Mouse (Mus musculus) kidney, postnatal 0 days (tissue): Measurements from ENCODE around the gene Kptn. TPM values are rescaled to one million over a fixed set of nuclear protein-coding genes. Genes with fewer than 3 reads are reported as not detected.

ENCODE experiments used
- ATAC-seq: fragments of 200-750 bp; cut with Nextera tagmentation; replicated peaks from 2 replicates; pipeline ENCODE4 v1.8.0; 2017; ENCODE audit warnings: low read depth, moderate number of reproducible peaks, moderate TSS enrichment, moderate library complexity; ENCODE audit not compliant: low FRiP score
- DNase-seq: peaks from one replicate; pipeline ENCODE4 v3.0.0-alpha.2; 2016; ENCODE audit warnings: low spot score
- H3K27ac ChIP-seq: fragments of 300-500 bp; sonication (generic); 2 replicates; pipeline ENCODE4 v1.5.1; 2014; ENCODE audit warnings: mild to moderate bottlenecking
- H3K27me3 ChIP-seq: fragments of 300-500 bp; sonication (generic); 2 replicates; pipeline ENCODE4 v1.6.1; 2014; ENCODE audit warnings: low read length, mixed read lengths; ENCODE audit not compliant: insufficient read depth
- H3K36me3 ChIP-seq: fragments of 300-500 bp; sonication (generic); 2 replicates; pipeline ENCODE4 v1.6.1; 2014; ENCODE audit warnings: low read length, mixed read lengths; ENCODE audit not compliant: insufficient read depth
- H3K4me1 ChIP-seq: fragments of 300-500 bp; sonication (generic); replicated peaks from 2 replicates; pipeline ENCODE4 v1.6.1; 2014; ENCODE audit warnings: antibody characterized with exemption, low read length, mixed read lengths; ENCODE audit not compliant: insufficient read depth
- H3K4me2 ChIP-seq: fragments of 300-500 bp; sonication (generic); 2 replicates; pipeline ENCODE4 v1.6.1; 2014; ENCODE audit warnings: mild to moderate bottlenecking, low read length, moderate library complexity, mixed read lengths
- H3K4me3 ChIP-seq: fragments of 300-500 bp; sonication (generic); replicated peaks from 2 replicates; pipeline ENCODE4 v1.5.1; 2014; ENCODE audit warnings: low read depth, low read length
- H3K9ac ChIP-seq: fragments of 300-500 bp; sonication (generic); 2 replicates; pipeline ENCODE4 v1.6.1; 2014; ENCODE audit warnings: low read depth, low read length
- H3K9me3 ChIP-seq: fragments of 300-500 bp; sonication (generic); replicated peaks from 2 replicates; pipeline ENCODE4 v1.6.1; 2016; ENCODE audit warnings: low read length, inconsistent platforms, mixed read lengths
- CTCF ChIP-seq: IDR thresholded peaks from 2 replicates; pipeline ENCODE4 v1.5.1; 2016; ENCODE audit warnings: antibody characterized with exemption, low read depth, mild to moderate bottlenecking, moderate library complexity
- WGBS: fragments of 180-500 bp; shearing (Covaris S2); extraction: QIAGEN DNeasy Blood & Tissue Kit; methylation state at CpG from one replicate; pipeline ENCODE4 v1.1.7; 2014; 5-methylcytosine and 5-hydroxymethylcytosine counted together
- polyA plus RNA-seq: library from polyadenylated mRNA; unstranded; fragments of >200 nt; fragmentation: Nextera tagmentation; extraction: Ambion mirVana; gene quantifications from 2 replicates; pipeline ENCODE4 v1.2.1, GENCODE M21; 2015

Kptn gene
- polyA plus RNA-seq, 1 experiment from 2014 or later: 21.0 TPM

DNA sequence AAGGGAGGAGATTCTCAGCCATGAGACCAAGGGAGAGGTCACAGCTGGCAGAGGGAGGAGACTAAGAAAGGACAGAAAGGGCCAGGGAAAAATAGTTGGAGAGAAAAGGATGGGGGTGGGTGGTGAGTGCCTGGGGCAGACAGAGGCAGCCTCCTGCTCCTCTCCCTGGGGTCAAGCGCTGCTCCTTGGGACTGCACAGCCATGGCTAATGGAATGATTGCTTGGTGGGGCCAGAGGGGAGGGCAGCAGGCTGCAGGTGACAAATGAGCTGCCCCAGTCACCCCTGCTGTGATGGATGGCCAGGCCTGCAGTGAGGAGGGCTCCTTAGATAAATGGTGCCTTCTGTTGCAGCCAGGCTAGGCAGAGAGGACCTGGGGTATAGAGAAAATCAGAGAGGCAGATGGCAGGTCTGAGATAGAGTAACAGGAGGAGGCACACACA lies 52.5 kb downstream of the Kptn start:
- 0 out of 2 replicates have a peak, but pooled peaks have one; percentile 12 for ATAC-seq
- Histone ChIP-seq H3K9me3 (no peaks in the 10 kb centered on the region), H3K4me1 (0 out of 2 replicates have a peak, but pooled peaks cover 3% of the 10 kb centered on the region), H3K9ac (no peak overlapping the region), H3K36me3 (no peaks in the 10 kb centered on the region), H3K4me3 (no peak overlapping the region), H3K4me2 (no peak overlapping the region), H3K27me3 (no peaks in the 10 kb centered on the region), H3K27ac (no peak overlapping the region)
- DNase-seq: peak; percentile 46
- WGBS: 5% methylated on average over 1 of the region's 1 CpGs
- no peak for TF ChIP-seq CTCF

- Histone ChIP-seq H3K4me3 (no peak overlapping the region), H3K9ac (no peak overlapping the region), H3K36me3 (no peaks in the 10 kb centered on the region), H3K27ac (no peak overlapping the region), H3K27me3 (no peaks in the 10 kb centered on the region), H3K4me1 (0 out of 2 replicates have a peak, but pooled peaks cover 3% of the 10 kb centered on the region), H3K4me2 (no peak overlapping the region), H3K9me3 (no peaks in the 10 kb centered on the region)
- WGBS: 7% methylated on average over 1 of the region's 1 CpGs
- no peak for ATAC-seq
- DNase-seq: no peak
- no peak for TF ChIP-seq CTCF
These were observed 53.0 kb downstream of the Kptn start for GRCm38 (mm10) chr7:16172586-16173140.

DNA sequence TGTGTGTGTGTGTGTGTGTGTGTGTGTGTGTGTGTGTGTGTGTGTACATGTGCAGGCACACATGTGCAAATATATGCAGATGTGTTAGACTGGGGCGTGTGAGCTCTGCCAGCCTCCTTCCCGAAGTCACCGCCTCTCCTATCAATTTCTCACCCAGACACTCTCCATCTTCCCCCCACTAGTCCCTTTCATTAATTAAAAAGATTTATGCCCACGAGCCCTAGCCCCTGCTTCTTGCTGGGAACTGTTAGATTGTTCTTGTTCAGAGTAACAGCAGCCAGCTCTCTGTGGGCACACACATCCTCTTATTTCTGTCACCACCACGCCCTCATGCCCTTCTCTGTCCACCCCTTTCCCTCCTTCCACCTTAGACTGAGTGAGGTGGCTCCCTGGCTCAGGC lies 53.5 kb downstream of the Kptn start:
- DNase-seq (peak; percentile 76), ATAC-seq (no peak)
- H3K4me2 ChIP-seq: no peak overlapping the region
- 9% methylated on average over 5 of the region's 5 CpGs for WGBS
- no peak overlapping the region for H3K27ac ChIP-seq
- H3K9me3 ChIP-seq: no peaks in the 10 kb centered on the region
- H3K9ac ChIP-seq: no peak overlapping the region
- 0 out of 2 replicates have a peak, but pooled peaks cover 3% of the 10 kb centered on the region for H3K4me1 ChIP-seq
- TF ChIP-seq CTCF: no peak
- H3K36me3 ChIP-seq: no peaks in the 10 kb centered on the region
- no peak overlapping the region for H3K4me3 ChIP-seq
- no peaks in the 10 kb centered on the region for H3K27me3 ChIP-seq

- Histone ChIP-seq H3K27ac (no peak within 1 kb of the TSS), H3K9ac (peak within 1 kb of the TSS; percentile 62), H3K4me1 (0 out of 2 replicates have a peak, but pooled peaks cover 3% of the 10 kb centered on the region), H3K36me3 (no peaks in the 10 kb centered on the region), H3K4me3 (peak within 1 kb of the TSS; percentile 54), H3K4me2 (peak within 1 kb of the TSS; percentile 79), H3K9me3 (no peaks in the 10 kb centered on the region), H3K27me3 (no peaks in the 10 kb centered on the region)
- peak; percentile 74 for DNase-seq
- peak; percentile 59 for TF ChIP-seq CTCF
- 0% methylated on average over 22 of the region's 42 CpGs for WGBS
- ATAC-seq: peak; percentile 50; the same call in 1 of the 2 replicates
These were observed 55.2 kb downstream of the Kptn start, which contains the start of gene Meis3 for GRCm38 (mm10) chr7:16174597-16175541. TSS of gene Meis3 (plus strand) at chr7:16175090.

DNA sequence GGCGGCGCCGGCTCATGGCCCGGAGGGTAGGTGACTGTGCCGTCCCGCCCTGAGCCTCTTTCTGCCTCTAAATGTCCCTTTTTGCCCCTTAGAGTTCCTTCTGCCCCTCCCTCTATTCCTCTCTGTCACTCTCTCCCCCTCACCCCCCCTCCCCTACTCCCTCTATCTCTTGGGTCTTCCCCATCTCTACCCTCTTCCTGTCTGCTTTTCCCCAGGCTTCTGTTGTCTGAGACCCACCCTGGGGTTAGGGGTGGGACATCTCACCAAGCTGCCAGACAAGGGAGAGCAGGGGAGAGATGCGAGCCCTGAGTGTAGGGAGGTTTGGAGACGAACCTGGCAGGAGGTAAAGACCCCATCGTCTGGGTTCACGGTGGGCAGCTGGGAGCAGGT lies 55.8 kb downstream of the Kptn start:
- WGBS: 3% methylated on average over 6 of the region's 10 CpGs
- Histone ChIP-seq H3K4me1 (0 out of 2 replicates have a peak, but pooled peaks cover 3% of the 10 kb centered on the region), H3K27me3 (no peaks in the 10 kb centered on the region), H3K9ac (peak overlapping the region; percentile 62), H3K9me3 (no peaks in the 10 kb centered on the region), H3K4me3 (peak overlapping the region; percentile 54), H3K4me2 (peak overlapping the region; percentile 79), H3K36me3 (no peaks in the 10 kb centered on the region), H3K27ac (no peak overlapping the region)
- DNase-seq: no peak
- TF ChIP-seq CTCF: no peak
- no peak for ATAC-seq

Other genes starting within 250 kb of the Kptn start
- gene Crx, start 239.9 kb upstream of the Kptn start, polyA plus RNA-seq: not detected in 2 replicates
- gene Crxos, start 237.3 kb upstream of the Kptn start, polyA plus RNA-seq: not detected in 2 replicates
- gene Selenow, start 197.5 kb upstream of the Kptn start, polyA plus RNA-seq: 751 and 763 TPM in 2 replicates
- gene Nop53, start 173.8 kb upstream of the Kptn start, polyA plus RNA-seq: 213 and 221 TPM in 2 replicates
- 24.6 and 26.6 TPM in 2 replicates for gene Ehd2, start 152.3 kb upstream of the Kptn start, polyA plus RNA-seq
- 3.2 and 3.3 TPM in 2 replicates for gene Bicra, start 72.0 kb upstream of the Kptn start, polyA plus RNA-seq
- gene Zfp541, start 58.1 kb upstream of the Kptn start, polyA plus RNA-seq: 0.05 TPM in 2 replicates
- gene Napa, start 21.4 kb upstream of the Kptn start, polyA plus RNA-seq: 178 and 193 TPM in 2 replicates
- gene Slc8a2, start 9.9 kb downstream of the Kptn start, polyA plus RNA-seq: 0.06 and 0.07 TPM in 2 replicates
- gene Meis3, start 55.2 kb downstream of the Kptn start, polyA plus RNA-seq: 12.9 and 16.7 TPM in 2 replicates
- gene Dhx34, start 102.1 kb downstream of the Kptn start, polyA plus RNA-seq: 11.6 and 12.1 TPM in 2 replicates
- 0.08 and 0.11 TPM in 2 replicates for gene C5ar2, start 124.3 kb downstream of the Kptn start, polyA plus RNA-seq
- 3.1 and 3.4 TPM in 2 replicates for gene C5ar1, start 139.6 kb downstream of the Kptn start, polyA plus RNA-seq
- 28.2 and 32.0 TPM in 2 replicates for gene Inafm1, start 153.7 kb downstream of the Kptn start, polyA plus RNA-seq
- gene Ccdc9, start 166.9 kb downstream of the Kptn start, polyA plus RNA-seq: 14.2 and 17.1 TPM in 2 replicates
- 12.4 and 13.1 TPM in 2 replicates for gene Bbc3, start 188.5 kb downstream of the Kptn start, polyA plus RNA-seq